Mouse (Mus musculus) lung, adult 2 months (tissue): ENCODE measurements around the gene Atat1. TPM values are rescaled to one million over a fixed set of nuclear protein-coding genes. Genes with fewer than 3 reads are reported as not detected.

Experiments
- DNase-seq: peaks from one replicate; pipeline ENCODE4 v3.0.0; 2022
- H3K4me1 ChIP-seq: fragments of 200-500 bp; 2 replicates; pipeline ENCODE4 v1.6.1; 2011; ENCODE audit warnings: low read length; ENCODE audit not compliant: control insufficient read depth, insufficient read depth
- H3K4me3 ChIP-seq: fragments of 200-500 bp; replicated peaks from 2 replicates; pipeline ENCODE3; 2011; ENCODE audit warnings: low read depth, mild to moderate bottlenecking, control low read depth, low read length; ENCODE audit errors: extremely low read depth
- CTCF ChIP-seq: fragments of 200-500 bp; IDR thresholded peaks from 2 replicates; pipeline ENCODE4 v1.5.1; 2011; ENCODE audit warnings: mild to moderate bottlenecking, low read length, control low read depth; ENCODE audit not compliant: insufficient read depth
- POLR2A ChIP-seq: fragments of 200-500 bp; IDR thresholded peaks from 2 replicates; pipeline ENCODE4 v1.6.1; 2011; ENCODE audit warnings: low read depth, mild to moderate bottlenecking, control low read depth, low read length, borderline replicate concordance; ENCODE audit errors: extremely low read depth
- WGBS: fragments of 180-500 bp; shearing (Covaris S2); methylation state at CpG from one replicate; pipeline ENCODE4 v1.1.7; 2018; 5-methylcytosine and 5-hydroxymethylcytosine counted together
- polyA plus RNA-seq: library from polyadenylated mRNA; depleted of rRNA; stranded (reverse); fragments of >200 nt; gene quantifications from 2 replicates; pipeline ENCODE4 v1.2.3, GENCODE M21; 2012

Gene Atat1
- polyA plus RNA-seq, 1 experiment, result 49.4 TPM

DNA sequence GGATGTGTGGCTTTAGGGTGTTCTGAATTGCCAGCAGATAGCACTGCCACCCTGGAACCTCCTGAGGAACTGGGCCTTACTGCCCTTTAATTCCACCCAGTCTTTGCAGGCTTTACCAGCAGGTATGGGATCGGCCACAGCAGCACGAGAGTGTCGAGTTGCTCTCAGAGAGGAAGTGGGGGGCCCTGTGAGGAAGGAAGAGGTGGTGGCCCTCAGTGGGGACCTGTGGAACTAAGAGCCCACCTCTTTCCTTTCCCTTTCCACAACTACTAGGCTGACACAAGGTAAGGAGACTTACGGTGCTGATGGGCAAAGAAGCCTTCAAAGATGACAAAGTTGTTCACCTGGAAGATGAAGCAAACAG, 5.9 kb downstream of the Atat1 start:
- H3K4me1 ChIP-seq, result peaks cover 5% of the 10 kb centered on the region; the same call in 1 of the 2 replicates
- H3K4me3 ChIP-seq, result no peak overlapping the region
- TF ChIP-seq CTCF (no peak), POLR2A (no peak)
- WGBS, result 30% methylated on average over 4 of the region's 4 CpGs
- DNase-seq, result no peak

DNA sequence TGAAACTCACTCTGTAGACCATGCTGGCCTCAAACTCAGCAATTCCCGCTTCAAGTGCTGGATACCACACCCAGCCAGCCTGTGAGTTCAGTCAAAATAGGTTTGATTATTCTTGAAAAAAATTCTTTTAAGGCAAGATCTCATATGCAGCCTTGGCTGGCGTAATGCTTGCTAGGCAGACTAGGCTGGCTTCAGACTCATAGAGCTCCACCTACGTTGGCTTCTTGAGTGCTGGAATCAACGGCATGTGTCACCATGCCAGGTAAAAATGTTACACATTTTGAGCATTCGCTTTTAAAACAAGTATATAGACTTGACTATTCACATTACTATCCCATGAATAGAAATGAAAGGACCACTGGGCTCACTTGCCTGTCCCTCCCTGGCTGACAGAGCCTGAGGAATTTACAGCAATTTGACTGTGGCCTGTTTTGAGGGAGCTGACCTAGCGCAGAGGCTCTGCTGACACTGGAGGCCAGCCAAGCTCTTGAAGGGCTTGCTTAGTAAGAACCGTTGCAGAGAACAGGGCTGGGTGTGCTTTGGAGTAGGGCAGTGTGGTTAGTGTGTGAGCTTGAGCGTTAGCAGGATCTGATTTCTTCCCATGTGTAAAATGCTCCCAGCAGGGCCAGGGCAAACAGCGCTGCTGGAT, 6.4 kb downstream of the Atat1 start:
- peak; percentile 80 for DNase-seq
- TF ChIP-seq CTCF (no peak), POLR2A (no peak)
- Histone ChIP-seq H3K4me3 (no peak overlapping the region), H3K4me1 (peaks cover 5% of the 10 kb centered on the region; the same call in 1 of the 2 replicates)
- 63% methylated on average over 9 of the region's 9 CpGs for WGBS

DNA sequence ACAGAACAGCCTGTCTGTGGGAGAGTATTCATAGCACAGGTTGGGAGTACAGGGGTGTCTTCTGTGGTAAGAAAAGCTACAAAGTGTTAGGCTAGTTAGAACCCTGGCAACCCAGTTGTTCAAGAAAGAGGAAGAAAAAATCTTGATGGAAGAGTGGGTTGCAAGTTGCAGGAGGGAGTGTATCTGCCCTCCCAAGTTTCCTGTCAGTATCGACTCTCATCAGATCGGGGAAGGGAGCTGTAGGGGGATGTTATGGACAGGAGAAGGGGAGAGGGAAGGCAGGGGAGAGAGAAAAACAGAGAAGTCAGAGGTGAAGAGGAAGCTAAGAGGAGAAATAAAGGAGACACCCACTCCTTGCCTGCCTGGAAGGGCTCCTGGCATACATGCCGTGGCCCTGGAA, 9.2 kb downstream of the Atat1 start:
- DNase-seq, result no peak
- WGBS, result 78% methylated on average over 3 of the region's 3 CpGs
- Histone ChIP-seq H3K4me1 (peaks cover 11% of the 10 kb centered on the region; the same call in 1 of the 2 replicates), H3K4me3 (no peak overlapping the region)
- TF ChIP-seq POLR2A (no peak), CTCF (no peak)

- Histone ChIP-seq H3K4me3 (no peak overlapping the region), H3K4me1 (peaks cover 7% of the 10 kb centered on the region; the same call in 1 of the 2 replicates)
- TF ChIP-seq CTCF, result no peak
- TF ChIP-seq POLR2A, result no peak
- WGBS, result 43% methylated on average over 23 of the region's 23 CpGs
- DNase-seq, result no peak
These were observed 12.0 kb downstream of the Atat1 start for GRCm38 (mm10) chr17:35897644-35898573.

- WGBS, result 1% methylated on average over 86 of the region's 86 CpGs
- Histone ChIP-seq H3K4me3 (peak within 1 kb of the TSS; percentile 79), H3K4me1 (peaks cover 7% of the 10 kb centered on the region; the same call in 1 of the 2 replicates)
- DNase-seq, result peak; percentile 80
- TF ChIP-seq POLR2A (no peak), CTCF (no peak)
These were observed 12.9 kb downstream of the Atat1 start, which contains the start of gene 2310061I04Rik for GRCm38 (mm10) chr17:35896781-35897643. Gene 2310061I04Rik (minus strand): TSS chr17:35897431.

DNA sequence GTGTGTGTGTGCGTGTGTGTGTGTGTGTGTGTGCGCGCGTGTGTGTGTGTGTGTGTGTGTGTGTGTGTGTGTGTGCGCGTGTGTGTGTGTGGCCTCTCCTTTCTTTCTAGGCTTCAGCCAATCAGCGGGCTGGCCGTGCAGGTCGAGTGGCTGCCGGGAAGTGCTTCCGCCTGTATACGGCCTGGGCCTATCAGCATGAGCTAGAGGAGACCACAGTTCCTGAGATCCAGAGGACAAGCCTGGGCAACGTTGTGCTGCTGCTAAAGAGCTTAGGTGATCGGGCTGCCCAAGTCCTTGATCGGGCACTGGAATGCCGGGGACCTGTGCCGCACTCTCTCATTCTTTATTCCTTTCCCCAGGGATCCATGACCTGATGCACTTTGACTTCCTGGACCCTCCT, 22.1 kb downstream of the Atat1 start:
- Histone ChIP-seq H3K4me3 (no peak overlapping the region), H3K4me1 (no peaks in the 10 kb centered on the region)
- no peak for DNase-seq
- TF ChIP-seq CTCF, result no peak
- no peak for TF ChIP-seq POLR2A
- WGBS, result 74% methylated on average over 16 of the region's 17 CpGs

DNA sequence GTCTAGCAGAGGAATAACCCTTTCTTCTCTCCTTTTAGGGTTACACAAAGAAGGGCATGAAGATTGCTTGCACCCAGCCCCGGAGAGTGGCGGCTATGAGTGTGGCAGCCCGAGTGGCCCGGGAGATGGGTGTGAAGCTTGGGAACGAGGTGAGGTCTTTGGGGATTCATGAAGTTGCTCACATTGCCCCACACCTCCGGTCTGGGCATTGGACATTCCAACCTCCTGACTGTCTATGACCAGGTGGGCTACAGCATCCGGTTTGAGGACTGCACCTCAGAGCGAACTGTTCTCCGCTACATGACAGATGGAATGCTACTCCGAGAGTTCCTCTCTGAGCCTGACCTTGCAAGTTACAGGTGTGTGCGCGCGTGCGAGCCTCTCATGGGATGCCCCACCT, 26.1 kb downstream of the Atat1 start:
- Histone ChIP-seq H3K4me1 (peaks cover 6% of the 10 kb centered on the region), H3K4me3 (no peak overlapping the region)
- no peak for DNase-seq
- TF ChIP-seq CTCF, result no peak
- TF ChIP-seq POLR2A, result no peak
- WGBS, result 94% methylated on average over 14 of the region's 14 CpGs

- TF ChIP-seq POLR2A (no peak), CTCF (no peak)
- Histone ChIP-seq H3K4me3 (no peak overlapping the region), H3K4me1 (peaks cover 6% of the 10 kb centered on the region)
- WGBS, result 87% methylated on average over 17 of the region's 17 CpGs
- DNase-seq, result no peak
These were observed 27.0 kb downstream of the Atat1 start for GRCm38 (mm10) chr17:35882924-35883323.

- TF ChIP-seq POLR2A, result peak; percentile 71; the same call in 1 of the 2 replicates
- peak; percentile 83 for TF ChIP-seq CTCF
- DNase-seq, result peak; percentile 94
- 5% methylated on average over 66 of the region's 66 CpGs for WGBS
- Histone ChIP-seq H3K4me1 (peaks cover 6% of the 10 kb centered on the region), H3K4me3 (peak within 1 kb of the TSS; percentile 82)
These were observed 30.4 kb downstream of the Atat1 start, which contains the start of gene Dhx16 for GRCm38 (mm10) chr17:35879245-35880057. Gene Dhx16 (plus strand): TSS chr17:35879819.
